Mouse (Mus musculus): ENCODE measurements around the gene Tlcd1.

DNA sequence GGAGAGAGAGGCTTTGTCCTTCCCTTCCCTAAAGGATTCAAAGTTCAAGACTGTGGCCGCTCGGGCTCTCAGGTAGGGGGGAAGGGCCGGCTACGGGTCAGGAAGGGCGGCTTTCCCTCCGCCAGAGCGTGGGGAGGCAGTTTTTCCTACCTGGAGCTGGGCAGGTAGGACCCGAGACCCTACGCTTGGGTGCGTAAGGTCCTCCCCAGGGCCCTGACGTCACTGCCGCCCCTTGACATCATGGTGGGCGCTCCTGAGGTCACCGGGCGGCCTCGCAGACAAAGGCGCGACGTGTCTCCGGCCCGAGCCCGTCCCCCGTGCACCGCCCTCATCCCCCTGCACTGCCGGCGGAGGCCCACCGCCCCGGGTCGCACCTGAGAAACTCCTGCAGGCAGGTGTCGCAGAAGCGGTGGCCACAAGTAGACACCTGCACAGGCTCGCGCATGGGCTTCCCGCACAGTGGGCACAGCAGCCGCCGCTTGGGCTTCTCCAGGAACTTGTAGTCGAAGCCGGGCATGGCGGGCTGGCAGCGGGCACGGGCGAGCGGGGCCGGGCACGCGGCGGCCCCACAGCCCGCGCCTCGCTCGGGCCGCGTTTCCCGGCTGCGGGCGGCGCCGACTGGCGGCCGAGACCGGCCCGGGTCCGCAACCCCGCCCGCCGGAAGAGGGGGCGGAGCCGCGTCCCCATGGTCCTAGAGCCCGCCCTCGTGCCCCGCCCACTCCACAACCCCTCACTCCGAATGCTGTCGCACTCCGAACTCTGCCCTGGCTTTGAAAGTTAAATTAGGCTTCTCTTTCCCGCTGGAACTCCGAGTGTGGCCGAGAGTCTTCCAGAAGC, 11.4 kb upstream of the Tlcd1 start, which contains the start of gene Traf4:
- TF ChIP-seq CHD2 (IDR thresholded peaks at IDR 0.05; ENCODE audit: low read depth, low read length) (no peak), MAFK (IDR thresholded peaks at IDR 0.05; ENCODE audit: insufficient read depth, low read depth, low read length) (no peak), ZC3H11A (IDR thresholded peaks at IDR 0.05; ENCODE audit: borderline replicate concordance, low read depth, low read length) (no peak), HCFC1 (IDR thresholded peaks at IDR 0.05; ENCODE audit: borderline replicate concordance, insufficient read depth, low read length) (no peak)

Data from ES-E14 (cell line).